Mouse (Mus musculus) stomach, postnatal 0 days (tissue): ENCODE data around the gene Nub1. TPM values are rescaled to one million over a fixed set of nuclear protein-coding genes. Genes with fewer than 3 reads are reported as not detected.

Experiments used
- ATAC-seq: fragments of 200-750 bp; cut with Nextera tagmentation; 2 replicates; pipeline ENCODE4 v1.8.0; 2017; ENCODE audit not compliant: low FRiP score, low TSS enrichment
- DNase-seq: peaks from one replicate; pipeline ENCODE4 v3.0.0-alpha.2; 2016; ENCODE audit warnings: low spot score
- H3K27ac ChIP-seq: fragments of 300-500 bp; sonication (generic); replicated peaks from 2 replicates; pipeline ENCODE4 v1.5.1; 2014; ENCODE audit warnings: mild to moderate bottlenecking, control low read depth
- H3K27me3 ChIP-seq: fragments of 300-500 bp; sonication (generic); 2 replicates; pipeline ENCODE4 v1.6.1; 2014; ENCODE audit warnings: low read length; ENCODE audit not compliant: control insufficient read depth, insufficient read depth
- H3K36me3 ChIP-seq: fragments of 300-500 bp; sonication (generic); 2 replicates; pipeline ENCODE4 v1.6.1; 2014; ENCODE audit warnings: low read length, mixed read lengths; ENCODE audit not compliant: control insufficient read depth, insufficient read depth
- H3K4me1 ChIP-seq: fragments of 300-500 bp; sonication (generic); replicated peaks from 2 replicates; pipeline ENCODE4 v1.6.1; 2014; ENCODE audit warnings: antibody characterized with exemption; ENCODE audit not compliant: control insufficient read depth, insufficient read depth
- H3K4me2 ChIP-seq: fragments of 300-500 bp; sonication (generic); replicated peaks from 2 replicates; pipeline ENCODE4 v1.6.1; 2014; ENCODE audit warnings: low read depth, mild to moderate bottlenecking, control low read depth, moderate library complexity
- H3K4me3 ChIP-seq: fragments of 300-500 bp; sonication (generic); 2 replicates; pipeline ENCODE4 v1.5.1; 2014; ENCODE audit warnings: low read depth, low read length, control low read depth
- H3K9ac ChIP-seq: fragments of 300-500 bp; sonication (generic); 2 replicates; pipeline ENCODE4 v1.6.1; 2014; ENCODE audit warnings: mild to moderate bottlenecking, low read length, control low read depth, mixed read lengths
- H3K9me3 ChIP-seq: fragments of 300-500 bp; sonication (generic); 2 replicates; pipeline ENCODE4 v1.6.1; 2016; ENCODE audit warnings: low read length; ENCODE audit not compliant: control insufficient read depth
- CTCF ChIP-seq: IDR thresholded peaks from 2 replicates; pipeline ENCODE4 v1.5.1; 2016; ENCODE audit warnings: antibody characterized with exemption, low read depth, mild to moderate bottlenecking, moderate library complexity
- EP300 ChIP-seq: optimal IDR thresholded peaks from 2 replicates; pipeline ENCODE3; 2016; ENCODE audit warnings: antibody characterized with exemption
- WGBS: fragments of 180-500 bp; shearing (Covaris S2); extraction: QIAGEN DNeasy Blood & Tissue Kit; methylation state at CpG from one replicate; pipeline ENCODE4 v1.1.7; 2014; 5-methylcytosine and 5-hydroxymethylcytosine counted together
- polyA plus RNA-seq: library from polyadenylated mRNA; unstranded; fragments of >200 nt; fragmentation: Nextera tagmentation; extraction: Ambion mirVana; gene quantifications from 2 replicates; pipeline ENCODE4 v1.2.1, GENCODE M21; 2015

Nub1 gene
- polyA plus RNA-seq, 1 experiment from 2014 or later: 18.5 TPM

DNA sequence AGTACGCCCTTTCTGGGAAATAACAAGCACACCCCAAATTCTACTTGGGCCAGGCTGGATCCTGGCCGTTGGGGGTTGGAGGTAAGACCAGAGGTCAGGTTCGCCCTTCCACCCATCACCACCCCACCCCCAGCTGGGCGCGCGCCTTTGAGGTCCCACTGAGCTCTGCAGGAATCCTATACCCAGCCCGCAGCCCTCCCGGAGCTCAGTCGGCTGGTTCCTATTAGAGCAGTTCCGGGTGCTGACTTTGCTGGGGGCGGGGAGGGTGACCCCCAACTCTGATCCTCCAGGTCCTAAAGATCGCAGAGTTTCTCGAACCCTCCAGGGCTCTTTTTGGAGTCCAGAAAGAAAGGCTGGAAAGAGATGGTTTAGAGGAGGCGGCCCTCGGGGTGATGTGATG lies 45.7 kb downstream of the Nub1 start:
- Histone ChIP-seq H3K27ac (peak overlapping the region; percentile 18; the same call in 1 of the 2 replicates), H3K4me3 (peak overlapping the region; percentile 50), H3K27me3 (no peaks in the 10 kb centered on the region), H3K9me3 (no peaks in the 10 kb centered on the region), H3K4me2 (peak overlapping the region; percentile 88), H3K9ac (peak overlapping the region; percentile 60), H3K4me1 (peaks cover 4% of the 10 kb centered on the region; the same call in 1 of the 2 replicates), H3K36me3 (no peaks in the 10 kb centered on the region)
- no peak for DNase-seq
- peak; percentile 18; the same call in 1 of the 2 replicates for ATAC-seq
- TF ChIP-seq EP300: no peak
- TF ChIP-seq CTCF: no peak
- WGBS: 7% methylated on average over 12 of the region's 15 CpGs

DNA sequence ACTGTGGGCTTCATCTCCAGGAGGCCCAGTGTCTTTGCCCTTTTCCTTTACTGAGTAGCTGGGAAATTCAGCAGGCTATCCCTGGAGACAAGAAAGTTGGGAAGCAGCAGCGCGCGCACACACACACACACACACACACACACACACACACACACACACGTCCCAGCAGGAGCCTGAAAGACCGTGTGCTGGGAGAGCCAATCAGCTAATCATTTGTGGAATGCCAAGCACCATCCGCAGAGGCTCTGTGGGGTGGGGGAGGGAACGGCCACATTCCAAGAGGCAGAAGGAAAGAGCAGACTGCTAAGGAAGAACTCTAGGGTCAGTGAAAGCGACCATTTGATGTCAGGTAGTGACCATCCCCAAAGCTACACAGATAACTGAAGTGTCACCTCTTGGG lies 47.8 kb downstream of the Nub1 start:
- ATAC-seq (0 out of 2 replicates have a peak, but pooled peaks have one; percentile 54), DNase-seq (peak; percentile 49)
- TF ChIP-seq CTCF: no peak
- TF ChIP-seq EP300: no peak
- H3K27me3 ChIP-seq: no peaks in the 10 kb centered on the region
- no peaks in the 10 kb centered on the region for H3K9me3 ChIP-seq
- WGBS: 14% methylated on average over 8 of the region's 8 CpGs
- no peak overlapping the region for H3K27ac ChIP-seq
- no peak overlapping the region for H3K4me2 ChIP-seq
- H3K36me3 ChIP-seq: no peaks in the 10 kb centered on the region
- H3K4me1 ChIP-seq: peaks cover 4% of the 10 kb centered on the region; the same call in 1 of the 2 replicates
- H3K9ac ChIP-seq: no peak overlapping the region
- no peak overlapping the region for H3K4me3 ChIP-seq

- ATAC-seq (no peak), DNase-seq (no peak)
- Histone ChIP-seq H3K4me3 (no peak overlapping the region), H3K9ac (no peak overlapping the region), H3K36me3 (no peaks in the 10 kb centered on the region), H3K9me3 (no peaks in the 10 kb centered on the region), H3K4me2 (no peak overlapping the region), H3K4me1 (peaks cover 4% of the 10 kb centered on the region; the same call in 1 of the 2 replicates), H3K27me3 (no peaks in the 10 kb centered on the region), H3K27ac (no peak overlapping the region; the same call in 1 of the 2 replicates)
- no peak for TF ChIP-seq CTCF
- TF ChIP-seq EP300: no peak
- 47% methylated on average over 7 of the region's 7 CpGs for whole genome bisulfite sequencing
Observed at GRCm38 (mm10) chr5:24733771-24734426, 48.6 kb downstream of the Nub1 start.

DNA sequence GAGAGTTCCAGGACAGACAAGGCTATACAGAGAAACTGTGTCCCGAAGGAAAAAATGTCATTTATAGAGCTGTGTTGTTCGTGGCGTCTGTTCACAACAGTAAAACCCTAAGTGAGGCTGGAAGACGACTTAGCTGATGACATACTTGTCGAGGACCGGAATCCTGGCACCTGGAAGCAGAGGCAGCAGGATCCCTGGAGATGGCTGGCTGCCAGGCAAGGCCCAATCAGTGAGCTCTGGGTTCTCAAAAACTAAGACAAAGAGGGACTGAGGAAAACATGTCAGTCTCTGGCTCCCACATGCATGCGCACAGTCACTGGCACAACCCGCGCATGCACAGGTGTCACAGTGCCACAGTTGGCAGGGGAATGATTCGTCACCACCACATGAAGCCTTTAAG lies 52.3 kb downstream of the Nub1 start:
- WGBS: 87% methylated on average over 10 of the region's 10 CpGs

GRCm38 (mm10) chr5:24738517-24738916 lies 53.2 kb downstream of the Nub1 start:
- Histone ChIP-seq H3K9me3 (no peaks in the 10 kb centered on the region), H3K27ac (no peak overlapping the region; the same call in none of the 2 replicates)
- 61% methylated on average over 1 of the region's 1 CpGs for WGBS

More for the DNA sequence above, 52.3 kb downstream of the Nub1 start:
- Histone ChIP-seq H3K4me1 (no peaks in the 10 kb centered on the region), H3K36me3 (no peaks in the 10 kb centered on the region), H3K27me3 (no peaks in the 10 kb centered on the region), H3K4me2 (no peak overlapping the region), H3K9ac (no peak overlapping the region), H3K27ac (no peak overlapping the region), H3K4me3 (no peak overlapping the region), H3K9me3 (no peaks in the 10 kb centered on the region)
- no peak for ATAC-seq
- no peak for DNase-seq
- TF ChIP-seq EP300 (no peak), CTCF (no peak)

DNA sequence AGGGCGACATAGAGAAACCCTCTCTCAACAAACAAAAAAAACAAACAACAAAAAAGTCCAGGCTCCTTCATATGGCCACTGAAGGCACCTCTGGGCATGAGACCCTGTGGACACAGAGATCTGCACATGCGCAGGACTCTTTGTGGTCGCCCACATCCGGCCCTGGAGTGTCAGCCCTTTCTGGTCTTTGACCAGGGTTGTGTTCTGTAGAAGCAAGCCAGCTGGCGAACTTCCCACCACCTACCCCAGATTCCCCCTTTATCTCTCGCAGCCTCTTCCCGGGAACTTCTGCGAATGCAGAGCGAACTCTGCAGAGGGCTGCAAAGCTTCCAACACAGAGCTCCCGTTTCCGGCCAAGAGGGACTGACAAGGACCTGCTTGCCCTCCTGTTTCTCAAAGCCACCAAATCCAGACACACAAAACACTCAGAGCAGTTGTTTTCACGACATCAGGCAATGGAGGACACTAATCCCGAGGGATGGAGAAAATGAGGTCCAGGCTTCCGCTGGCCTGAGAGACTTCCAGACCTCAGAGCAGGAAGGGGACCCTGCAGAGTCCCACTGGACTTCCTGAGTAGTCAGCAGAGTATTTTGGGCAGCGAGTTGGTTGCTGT lies 53.9 kb downstream of the Nub1 start:
- H3K36me3 ChIP-seq: no peaks in the 10 kb centered on the region
- H3K27me3 ChIP-seq: no peaks in the 10 kb centered on the region
- 34% methylated on average over 15 of the region's 15 CpGs for WGBS
- 0 out of 2 replicates have a peak overlapping the region, but pooled peaks have one; percentile 14 for H3K4me2 ChIP-seq
- no peak overlapping the region for H3K4me3 ChIP-seq
- TF ChIP-seq EP300 (no peak), CTCF (no peak)
- no peak overlapping the region for H3K9ac ChIP-seq
- ATAC-seq (peak; percentile 62), DNase-seq (no peak)
- peak overlapping the region; percentile 65; the same call in 1 of the 2 replicates for H3K27ac ChIP-seq
- H3K4me1 ChIP-seq: no peaks in the 10 kb centered on the region
- no peaks in the 10 kb centered on the region for H3K9me3 ChIP-seq

More at GRCm38 (mm10) chr5:24738517-24738916, 53.2 kb downstream of the Nub1 start:
- TF ChIP-seq EP300 (no peak), CTCF (no peak)
- Histone ChIP-seq H3K9ac (no peak overlapping the region), H3K36me3 (no peaks in the 10 kb centered on the region), H3K4me3 (no peak overlapping the region), H3K4me2 (no peak overlapping the region), H3K27me3 (no peaks in the 10 kb centered on the region), H3K4me1 (no peaks in the 10 kb centered on the region)
- DNase-seq: no peak
- ATAC-seq: no peak
